Comparison of ENCODE assay signal across 13 mouse cellular contexts in the genomic region with DNA sequence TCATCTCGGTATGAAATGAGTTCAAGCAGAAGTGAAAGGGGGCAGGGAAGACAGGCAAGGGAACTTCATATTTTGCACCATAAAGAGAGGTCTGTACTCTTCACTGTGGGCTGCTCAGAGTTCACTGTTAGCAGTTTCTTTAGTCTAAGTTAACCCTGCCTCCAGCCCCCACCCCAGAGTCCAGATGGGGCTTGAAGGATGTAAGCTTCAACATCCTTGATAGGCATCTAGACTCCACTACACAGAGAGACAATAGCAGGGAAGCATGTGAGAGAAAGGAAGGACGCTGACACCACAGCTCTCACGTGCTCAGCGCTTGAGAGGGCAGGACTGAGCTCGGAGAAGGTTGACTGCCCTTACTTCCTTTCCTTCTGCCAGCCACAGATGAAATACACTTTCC. TPM values are rescaled to one million over a fixed set of nuclear protein-coding genes. Genes with fewer than 3 reads are reported as not detected.
DNase-seq lines count a peak whose midpoint lies in the region; ATAC-seq lines count a peak whose summit lies in the region.
"Had no signal": no experiment of that assay in that cellular context is flagged by ENCODE, and none has a peak within 500 bp of the region (broad histone marks: within the 10 kb centered on the region; RNA-seq: fewer than 3 reads in every experiment).

No protein-coding gene starts in this region.

- H3K36me3 ChIP-seq in forebrain, embryonic 13.5 days (ENCODE audit: poor library complexity, severe bottlenecking): no peaks in the 10 kb centered on the region
- H3K36me3 ChIP-seq: embryonic facial prominence, embryonic 12.5 days had no signal

- no peaks in the 10 kb centered on the region for H3K9me3 ChIP-seq in forebrain, embryonic 13.5 days (replicated peaks)
- H3K9me3 ChIP-seq: embryonic facial prominence, embryonic 12.5 days had no signal

- no peaks in the 10 kb centered on the region for H3K27me3 ChIP-seq in forebrain, embryonic 13.5 days
- H3K27me3 ChIP-seq: embryonic facial prominence, embryonic 12.5 days had no signal

- H3K4me1 ChIP-seq in forebrain, embryonic 13.5 days: no peaks in the 10 kb centered on the region
- H3K4me1 ChIP-seq: embryonic facial prominence, embryonic 12.5 days had no signal

- no peak for ATAC-seq in forebrain, embryonic 13.5 days
- ATAC-seq: hindbrain, embryonic 16.5 days had no signal

- 75% methylated on average over 5 of the region's 5 CpGs for WGBS in forebrain, embryonic 13.5 days

- H3K4me2 ChIP-seq in forebrain, embryonic 13.5 days: no peak overlapping the region
- H3K4me2 ChIP-seq: embryonic facial prominence, embryonic 12.5 days had no signal

- H3K27ac ChIP-seq in forebrain, embryonic 13.5 days: no peak overlapping the region
- H3K27ac ChIP-seq: embryonic facial prominence, embryonic 12.5 days had no signal

- DNase-seq in B cell, adult 2 months: peak; percentile 80 to 84
- DNase-seq in CD8-positive naive resting alpha-beta T cell, adult 2 months (ENCODE audit: low read depth in 2 of 2, low spot score in 2 of 2): peak; percentile 6 to 27
- peak; percentile 22 for DNase-seq in lung, postnatal 36 days
- peak; percentile 15 to 59 for DNase-seq in spleen, postnatal 10 days (ENCODE audit: low spot score in 2 of 2)
- DNase-seq in adrenal gland, adult (ENCODE audit: inconsistent age in 2 of 2, low spot score in 1 of 2): no peak
- DNase-seq in layer of hippocampus, postnatal 25 days (ENCODE audit: extremely low spot score in 1 of 2, low spot score in 1 of 2): no peak
- DNase-seq: adrenal gland, postnatal 10 days; cerebellum, adult 11-12 months; retina, postnatal 1 day had no signal

- H3K4me3 ChIP-seq in forebrain, embryonic 13.5 days: no peak overlapping the region
- H3K4me3 ChIP-seq: embryonic facial prominence, embryonic 12.5 days had no signal

- H3K9ac ChIP-seq in forebrain, embryonic 13.5 days: no peak overlapping the region
- H3K9ac ChIP-seq: embryonic facial prominence, embryonic 12.5 days had no signal

RNA-seq across cellular contexts. Expression of gene Fcrl1, which starts 25.1 kb away (rescaled TPM):
- total RNA-seq in layer of hippocampus, postnatal 25 days (2021): under 1 TPM in 1 of 2 experiments, not detected in 1; 0.54 TPM
- not detected in 2 replicates for polyA plus RNA-seq in forebrain, embryonic 13.5 days (2015; fragmentation: Nextera tagmentation; extraction: Ambion mirVana)

RNA-seq across cellular contexts. Expression of gene Fcrl5, which starts 34.3 kb away (rescaled TPM):
- total RNA-seq in layer of hippocampus, postnatal 25 days (2021): not detected
- polyA plus RNA-seq in forebrain, embryonic 13.5 days (2015; fragmentation: Nextera tagmentation; extraction: Ambion mirVana): not detected in 2 replicates
- total RNA-seq: adrenal gland, postnatal 10 days had no signal
- polyA plus RNA-seq: embryonic facial prominence, embryonic 12.5 days; hindbrain, embryonic 16.5 days; limb, embryonic 14.5 days had no signal

RNA-seq across cellular contexts. Expression of gene Cd5l, which starts 43.6 kb away (rescaled TPM):
- not detected for total RNA-seq in layer of hippocampus, postnatal 25 days (2021)
- 0.16 TPM in 1 of 2 replicates, not detected in the other for polyA plus RNA-seq in forebrain, embryonic 13.5 days (2015; fragmentation: Nextera tagmentation; extraction: Ambion mirVana)

Comparison
In these comparisons a context has a peak if more than half of its experiments do, and no peak if none do; other contexts are left out.
1. DNase-seq: peak in B cell, adult 2 months (2 of 2), CD8-positive naive resting alpha-beta T cell, adult 2 months (2 of 2), lung, postnatal 36 days (single experiment) and spleen, postnatal 10 days (2 of 2); none in adrenal gland, adult (0 of 2) and layer of hippocampus, postnatal 25 days (0 of 2).